Mouse (Mus musculus) c-Kit-positive CD71-negative TER-119-negative erythroid progenitor cells, embryonic 14.5 days (primary cell): ENCODE measurements around the gene Tmco3.
"Not testable (repeated sequence)": the region's sequence is repeated elsewhere in the genome, so short reads cannot be mapped to it uniquely, and the experiment has no call there.

Experiments used
- DNase-seq: peaks from one replicate; pipeline ENCODE4 v3.0.0-alpha.2; 2013; ENCODE audit warnings: low read depth

The Tmco3 gene

GRCm38 (mm10) chr8:13306309-13306909 is 18.4 kb downstream of the Tmco3 start:
- DNase-seq: peak; percentile 24

GRCm38 (mm10) chr8:13306916-13307315 is 18.9 kb downstream of the Tmco3 start:
- DNase-seq: no peak

DNA sequence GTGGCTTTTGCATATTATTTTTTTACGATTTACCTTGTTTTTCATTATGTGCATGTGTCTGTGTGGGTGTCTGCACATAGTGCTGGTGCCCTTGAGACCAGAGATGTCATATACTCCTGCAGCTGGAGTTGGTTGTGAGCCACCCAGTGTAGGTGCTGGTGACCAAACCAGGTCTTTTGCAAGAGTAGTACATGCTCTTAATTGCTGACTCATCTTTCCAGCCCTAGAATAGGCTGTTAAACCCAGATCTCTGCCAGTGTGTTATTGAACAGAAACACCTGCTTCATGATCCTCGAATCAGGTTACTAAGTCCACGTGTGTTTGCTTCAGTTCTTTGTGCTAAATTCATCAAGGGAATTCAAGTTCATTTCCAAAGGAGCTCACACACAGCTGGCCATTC is 26.9 kb downstream of the Tmco3 start:
- no peak for DNase-seq

DNA sequence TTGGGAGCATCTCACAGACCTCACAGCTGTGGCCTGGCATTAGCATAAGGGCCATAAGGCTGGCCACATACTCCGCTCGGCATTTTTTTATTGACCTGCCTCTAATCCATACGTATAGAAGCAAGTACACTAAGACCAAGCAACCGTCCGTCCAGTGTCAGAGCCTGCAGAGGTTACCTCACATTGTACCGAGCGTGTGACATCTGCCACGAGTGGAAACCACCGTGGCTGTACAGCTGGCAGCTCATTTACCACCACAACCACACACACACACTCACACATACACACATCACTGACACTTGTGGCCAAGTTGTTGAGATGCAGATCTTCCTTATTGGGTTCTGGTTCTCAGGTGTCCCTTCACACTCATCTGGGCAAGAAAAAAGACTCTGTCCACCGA is 28.7 kb downstream of the Tmco3 start:
- DNase-seq: no peak

DNA sequence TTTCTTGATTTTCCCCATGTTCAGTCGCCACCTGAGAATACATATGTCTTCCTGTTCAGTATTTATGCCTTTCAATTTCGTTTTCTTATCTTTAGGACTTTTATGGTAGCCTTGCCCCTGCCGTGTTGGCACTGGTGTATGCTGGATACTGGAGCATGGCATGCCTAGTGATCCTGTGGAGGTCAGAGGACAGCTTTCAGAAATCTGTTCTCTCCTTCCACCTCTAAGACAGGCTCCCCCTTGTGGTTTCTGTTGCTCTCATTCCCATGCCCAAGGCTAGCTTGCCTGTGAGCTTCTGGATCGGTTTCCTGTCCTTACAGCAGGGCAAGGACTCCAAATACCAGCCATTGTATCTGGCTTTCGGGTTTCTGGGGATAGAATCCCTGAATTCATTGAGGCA is 38.6 kb downstream of the Tmco3 start:
- no peak for DNase-seq

DNA sequence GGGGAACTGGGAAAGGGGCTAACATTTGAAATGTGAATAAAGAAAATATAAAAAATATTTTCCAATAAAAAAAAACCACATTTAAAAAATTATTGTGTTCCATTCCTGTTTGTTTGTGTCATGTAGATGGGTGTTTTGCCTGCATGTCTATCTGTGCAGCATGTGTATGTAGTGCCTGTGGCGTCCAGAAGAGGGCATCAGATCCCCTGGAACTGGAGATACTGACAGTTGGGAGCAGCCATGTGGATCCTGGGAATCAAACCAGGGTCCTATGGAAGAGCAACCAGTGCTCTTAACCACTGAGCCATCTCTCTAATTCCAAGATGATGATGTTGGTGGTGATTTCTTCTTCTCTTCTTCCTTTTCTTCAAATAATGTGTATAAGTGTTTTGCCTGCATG is 46.7 kb downstream of the Tmco3 start:
- DNase-seq: no peak

- not testable (repeated sequence) for DNase-seq
These were observed 49.3 kb downstream of the Tmco3 start for GRCm38 (mm10) chr8:13337245-13337644.

GRCm38 (mm10) chr8:13337678-13338077 is 49.7 kb downstream of the Tmco3 start:
- DNase-seq: no peak

DNA sequence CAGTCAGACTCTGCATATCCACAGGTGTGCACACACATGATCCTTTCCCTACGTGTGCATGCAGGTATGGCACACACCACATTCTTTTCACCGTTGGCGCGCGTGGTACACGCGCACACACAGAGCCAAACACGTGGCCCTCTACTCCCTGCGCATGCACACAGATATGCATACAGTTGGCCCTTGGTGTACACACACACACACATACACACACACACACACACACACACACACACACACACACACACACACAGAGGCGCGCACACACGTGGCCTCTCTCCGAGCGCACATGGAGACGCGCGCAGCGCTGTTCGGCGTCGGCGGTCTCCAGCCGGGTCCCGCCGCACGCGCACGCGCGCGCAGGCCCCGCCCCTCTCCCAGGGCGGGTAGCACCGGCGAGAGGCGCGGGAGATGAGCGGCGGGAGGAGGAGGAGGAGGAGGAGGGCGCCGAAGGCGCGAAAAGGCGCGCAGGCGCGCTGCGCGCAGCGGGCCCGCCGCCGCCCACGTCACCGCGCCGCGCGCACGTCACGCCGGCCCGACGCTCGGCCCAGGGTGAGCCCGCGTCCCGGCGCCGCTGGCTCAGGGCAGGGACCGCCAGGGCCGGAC is 50.4 kb downstream of the Tmco3 start, which contains the start of gene Tfdp1:
Tfdp1 (plus strand) TSS at position 497 of the 606 bp plus-strand sequence.
- DNase-seq: peak; percentile 74

DNA sequence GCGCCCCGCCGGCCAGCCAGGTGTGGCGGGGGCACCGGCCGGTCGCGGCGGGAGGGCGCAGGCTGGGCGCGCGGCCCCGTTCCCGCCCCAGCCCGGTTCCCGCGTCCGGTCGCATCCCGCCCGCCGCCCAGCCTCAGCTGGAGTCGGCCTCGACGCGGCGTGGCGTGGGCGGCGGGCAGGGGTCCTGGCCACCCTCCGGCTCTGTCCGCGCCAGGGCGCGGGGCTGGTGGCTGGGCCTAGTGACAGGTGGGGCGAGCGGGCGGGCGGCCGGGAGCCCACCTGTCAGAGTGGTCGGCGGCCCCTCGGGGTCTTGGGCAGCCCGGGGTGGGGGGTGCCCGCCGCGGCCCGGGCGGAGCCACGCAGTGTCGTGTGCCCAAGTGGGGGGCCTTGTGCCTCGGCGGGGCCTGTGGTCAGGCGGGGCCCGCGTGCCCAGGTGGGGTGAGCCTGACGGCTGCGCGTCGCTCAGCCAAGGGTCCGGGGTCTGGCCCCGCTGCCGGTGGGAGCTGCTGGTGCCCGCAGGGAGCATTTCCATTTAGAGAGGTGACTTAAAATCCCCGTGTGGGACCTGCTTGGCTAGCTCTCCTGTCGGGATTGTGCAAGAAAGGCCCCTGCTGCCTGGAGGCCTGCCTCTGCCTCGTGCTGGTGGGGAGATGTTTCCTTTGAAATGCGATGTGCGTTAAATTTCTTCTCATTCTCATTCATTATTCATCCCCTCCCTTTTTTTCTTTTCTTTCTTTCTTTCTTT is 51.1 kb downstream of the Tmco3 start:
- DNase-seq: no peak

DNA sequence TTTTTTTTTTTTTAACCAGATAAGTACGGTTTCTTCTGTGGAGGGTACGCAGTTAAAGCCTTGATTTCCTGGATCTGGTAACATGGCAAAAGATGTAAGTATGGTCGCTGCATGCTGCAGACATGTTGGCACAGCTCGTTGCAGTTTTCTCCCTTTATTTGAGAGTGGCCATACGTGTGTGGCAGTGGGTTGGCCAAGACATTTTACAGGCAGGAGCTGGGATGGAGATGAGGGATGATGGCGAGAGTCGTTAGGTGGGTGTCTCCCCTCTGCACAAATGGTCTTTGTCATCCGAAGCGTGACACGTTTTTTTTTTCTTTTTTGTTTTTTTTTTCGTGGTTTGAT is 51.6 kb downstream of the Tmco3 start:
- no peak for DNase-seq

DNA sequence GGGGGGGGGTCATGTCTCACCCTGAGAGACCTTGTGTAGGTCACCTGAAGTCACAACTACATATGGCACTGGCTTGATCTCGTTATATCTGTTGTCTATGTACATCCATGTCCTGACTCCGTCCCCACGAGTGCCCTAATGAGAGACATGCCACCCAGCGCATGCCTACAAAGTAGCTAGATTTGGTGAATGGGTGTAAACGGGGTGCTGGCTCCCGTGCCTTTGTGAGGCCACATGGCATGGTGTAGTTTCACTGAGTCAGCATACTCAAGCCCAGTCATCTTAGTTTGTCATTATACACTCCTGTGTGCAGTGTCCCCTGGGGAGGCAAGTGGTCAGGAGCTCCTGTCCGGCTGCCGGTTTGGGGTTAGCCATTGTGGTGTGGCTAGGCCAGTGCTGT is 52.7 kb downstream of the Tmco3 start:
- no peak for DNase-seq

DNA sequence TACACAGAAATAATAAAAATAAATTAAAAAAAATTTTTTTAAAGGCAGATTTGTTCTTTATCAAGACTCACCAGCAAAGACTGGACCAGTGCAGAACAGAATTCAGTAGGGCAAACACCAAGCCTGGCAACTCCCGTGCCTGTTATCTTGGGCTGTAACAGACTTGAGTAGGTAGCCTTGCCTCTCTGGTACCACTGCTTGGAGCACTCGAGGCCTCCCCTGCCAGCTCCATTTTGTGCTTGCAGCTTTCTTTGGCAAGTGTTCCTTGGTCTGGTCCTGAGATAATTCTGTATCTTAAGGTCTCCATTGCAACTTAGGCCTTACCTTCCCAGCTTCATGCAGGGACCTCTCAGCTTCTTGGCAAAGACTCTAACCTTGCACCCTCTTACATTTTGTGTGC is 54.4 kb downstream of the Tmco3 start:
- no peak for DNase-seq

GRCm38 (mm10) chr8:13343134-13343533 is 55.1 kb downstream of the Tmco3 start:
- DNase-seq: no peak

DNA sequence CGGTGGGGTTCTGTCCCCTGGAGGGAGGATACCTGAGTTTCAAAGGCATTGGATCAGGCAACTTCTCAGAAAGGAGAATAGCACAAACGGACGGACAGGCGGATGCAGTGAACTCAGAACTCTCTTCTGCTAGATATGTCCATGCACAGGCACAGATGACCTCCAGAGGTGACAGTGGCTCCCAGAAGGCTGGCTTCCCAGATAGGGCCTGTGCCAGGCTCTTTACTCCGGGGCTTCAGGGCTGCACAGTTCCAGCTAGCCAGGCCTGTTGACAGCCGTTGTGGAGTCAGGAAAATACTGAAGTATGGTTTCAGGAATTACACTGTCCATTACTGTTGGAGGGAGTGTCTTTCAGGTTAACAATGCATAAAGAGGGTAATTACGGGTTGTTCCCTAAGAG is 62.1 kb downstream of the Tmco3 start:
- no peak for DNase-seq

DNA sequence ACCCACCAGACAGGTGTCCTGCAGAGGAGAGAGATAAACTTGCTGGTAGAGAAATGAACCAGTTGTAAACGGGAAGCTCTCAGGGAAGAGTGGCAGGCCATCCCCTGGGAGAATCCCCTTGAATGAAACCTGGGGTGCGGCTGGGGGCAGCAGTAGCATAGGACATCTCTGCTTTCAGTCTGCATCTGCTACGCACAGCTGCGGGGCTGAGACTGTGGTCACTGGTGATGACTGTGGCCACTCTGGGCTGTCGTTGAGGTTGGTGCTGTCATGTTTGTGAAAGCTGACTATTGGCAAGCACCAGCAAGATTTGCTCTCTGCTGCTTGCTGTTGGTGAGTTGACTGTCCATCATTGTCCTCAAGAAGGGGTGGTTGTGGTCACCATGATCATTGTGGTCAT is 63.6 kb downstream of the Tmco3 start:
- DNase-seq: no peak

- DNase-seq: no peak
These were observed 64.6 kb downstream of the Tmco3 start for GRCm38 (mm10) chr8:13352601-13353000.

DNA sequence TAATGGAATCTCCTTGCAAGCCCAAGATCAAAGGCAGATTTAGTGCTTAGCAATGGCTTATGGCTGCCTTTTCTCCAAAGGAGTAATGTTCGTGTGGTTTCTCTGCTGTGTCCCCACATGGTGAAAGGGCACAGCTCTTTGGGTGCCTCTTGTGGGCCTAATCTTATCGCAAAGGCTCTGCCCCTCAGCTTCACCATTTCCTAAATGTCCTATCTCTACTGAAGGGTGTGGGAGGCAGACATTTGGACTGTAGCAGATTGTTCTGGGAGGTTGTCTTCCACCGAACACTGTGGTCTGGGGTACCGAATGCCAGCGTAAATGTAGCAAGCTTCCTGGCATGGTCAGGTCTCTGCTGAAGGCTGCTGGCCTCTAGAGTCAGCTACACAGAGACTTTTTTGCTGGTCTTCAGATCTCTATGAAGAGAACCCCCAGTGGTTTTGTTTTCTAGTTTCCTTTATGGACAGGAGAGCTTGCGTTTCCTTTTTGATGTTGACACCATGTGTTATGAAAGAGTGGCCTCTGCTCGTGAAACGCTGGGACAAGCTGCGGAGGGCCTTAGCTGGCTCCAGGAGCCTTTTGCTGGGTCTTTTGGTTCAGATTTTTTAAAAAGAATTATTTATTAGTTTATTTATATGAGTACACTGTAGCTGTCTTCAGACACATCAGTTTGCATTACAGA is 65.3 kb downstream of the Tmco3 start:
- no peak for DNase-seq

- DNase-seq: no peak
These were observed 65.9 kb downstream of the Tmco3 start for GRCm38 (mm10) chr8:13353883-13354282.

DNA sequence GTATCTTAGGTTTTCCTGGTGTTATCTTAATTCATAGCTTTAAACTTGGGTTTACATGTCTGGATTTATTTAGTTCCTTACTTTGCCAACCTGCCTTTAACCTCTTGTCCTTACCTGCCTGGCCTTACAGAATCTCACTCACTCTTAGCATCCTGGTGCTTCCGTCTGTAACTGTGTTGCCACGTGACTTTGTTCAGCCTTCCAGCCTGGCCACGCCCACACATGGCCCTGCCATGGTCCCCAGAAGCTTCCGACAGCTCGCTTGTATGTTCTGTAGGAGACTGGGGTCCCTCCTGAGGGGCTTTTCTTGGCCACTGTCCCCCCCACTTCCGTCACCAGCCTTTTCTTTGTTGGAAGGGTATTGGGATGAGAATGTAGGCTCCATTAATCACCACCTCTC is 68.2 kb downstream of the Tmco3 start:
- no peak for DNase-seq

- DNase-seq: no peak
These were observed 68.7 kb downstream of the Tmco3 start for GRCm38 (mm10) chr8:13356681-13357080.

GRCm38 (mm10) chr8:13360213-13360612 is 72.2 kb downstream of the Tmco3 start:
- DNase-seq: no peak

- DNase-seq: no peak
These were observed 73.9 kb downstream of the Tmco3 start for GRCm38 (mm10) chr8:13361865-13362264.
